Mouse (Mus musculus) fat pad, adult 2 months (tissue): ENCODE data around the gene 4930518I15Rik.
"Not testable (repeated sequence)": the region's sequence is repeated elsewhere in the genome, so short reads cannot be mapped to it uniquely, and the experiment has no call there.

Experiments used
- DNase-seq: peaks from one replicate; pipeline ENCODE4 v3.0.0-alpha.2; 2011; ENCODE audit warnings: low read depth, low spot score; ENCODE audit errors: extremely low read depth

4930518I15Rik gene

DNA sequence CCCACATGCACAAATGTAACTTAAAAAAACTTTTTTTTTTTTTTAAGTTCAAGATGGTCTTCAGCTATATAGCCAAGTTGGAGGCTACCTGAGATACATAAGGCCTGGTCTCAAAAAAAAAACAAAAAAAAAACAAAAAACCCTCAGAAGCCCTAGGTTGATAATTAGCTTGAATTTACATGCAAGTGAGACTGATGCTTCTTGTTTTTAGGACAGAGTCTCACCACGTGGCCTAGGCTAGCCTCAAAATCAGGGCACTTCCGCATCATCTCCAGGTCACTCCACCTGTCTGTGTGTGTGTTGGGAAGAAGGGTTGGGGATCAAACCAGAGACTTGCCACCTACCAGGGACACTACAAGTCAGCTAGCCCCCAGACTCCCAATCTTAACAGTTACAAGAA lies at the start of gene 4930518I15Rik:
Gene 4930518I15Rik, minus strand, starts transcription at position 112 of the 400 bp plus-strand sequence.
- DNase-seq = no peak

DNA sequence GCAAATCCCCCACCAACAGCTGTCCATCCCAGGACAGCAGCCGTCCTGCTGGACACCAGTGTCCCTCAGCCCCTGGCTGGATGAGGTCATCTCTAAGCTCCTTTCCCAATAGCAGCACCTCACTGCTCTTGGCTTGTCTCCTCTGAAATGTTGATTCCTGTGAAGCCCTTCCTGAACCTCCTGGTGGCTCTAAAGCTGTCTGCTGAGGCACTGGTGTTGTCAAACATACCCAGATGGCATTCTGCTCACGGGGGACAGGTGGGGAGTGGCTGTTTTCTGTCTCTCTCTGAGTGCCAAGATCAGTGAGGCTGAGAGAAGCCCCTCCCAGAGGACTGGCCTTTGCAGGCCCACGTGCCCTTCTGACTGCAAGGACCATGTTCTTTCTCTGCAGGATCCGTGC lies 48.2 kb upstream of the 4930518I15Rik start:
- not testable (repeated sequence) for DNase-seq

DNA sequence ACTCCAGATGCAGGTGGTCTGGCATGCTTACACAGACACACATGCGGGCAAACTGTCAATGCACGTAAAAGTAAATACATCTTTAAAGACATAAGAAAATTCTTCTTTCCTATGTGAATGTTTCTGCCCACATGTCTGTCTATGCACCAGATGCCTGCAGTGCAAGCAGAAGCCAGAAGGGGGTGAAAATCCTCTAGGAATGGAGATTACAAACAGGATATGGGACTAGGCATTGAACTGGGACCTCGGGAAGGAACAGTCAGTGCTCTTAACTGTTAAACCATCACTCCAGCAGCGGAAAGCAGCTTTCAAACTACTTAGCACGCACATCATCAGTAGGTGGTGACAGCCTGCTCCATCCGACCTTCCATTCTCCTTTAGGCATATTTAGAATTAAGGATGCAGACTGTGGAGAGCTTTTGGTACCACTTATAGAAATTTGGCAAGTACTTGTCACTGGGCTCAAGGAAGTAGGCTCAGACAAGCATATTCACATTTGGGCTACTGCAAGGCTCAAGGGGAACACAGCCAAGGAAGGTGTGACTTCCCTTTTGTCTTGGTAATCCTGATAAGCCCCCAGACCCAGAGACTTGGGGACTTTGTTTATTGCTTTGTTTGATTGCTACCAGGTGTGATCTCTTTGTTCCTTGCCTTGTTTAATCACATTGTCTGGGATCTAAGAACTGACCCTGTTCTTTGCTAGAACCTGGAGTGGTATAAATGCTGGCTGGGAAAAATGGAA lies 47.4 kb upstream of the 4930518I15Rik start:
- no peak for DNase-seq

DNA sequence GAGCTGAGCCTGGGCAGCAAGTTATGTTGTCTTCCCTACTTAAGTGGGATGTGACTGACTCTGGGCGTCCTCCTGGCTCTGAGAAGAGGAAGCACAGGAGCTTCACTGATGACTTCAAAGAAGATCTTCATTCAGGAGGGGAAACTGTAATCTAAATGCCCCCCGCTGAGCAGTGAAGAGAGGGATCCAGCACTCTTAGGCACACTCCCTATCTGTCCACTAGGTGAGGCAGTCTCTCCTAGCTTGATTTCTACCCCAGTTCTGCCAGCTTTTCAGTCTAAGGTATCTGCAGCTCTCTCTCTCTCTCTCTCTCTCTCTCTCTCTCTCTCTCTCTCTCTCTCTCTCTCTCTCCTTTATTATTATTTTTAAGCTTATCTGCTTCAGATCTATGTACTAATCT lies 45.6 kb upstream of the 4930518I15Rik start:
- DNase-seq = no peak

DNA sequence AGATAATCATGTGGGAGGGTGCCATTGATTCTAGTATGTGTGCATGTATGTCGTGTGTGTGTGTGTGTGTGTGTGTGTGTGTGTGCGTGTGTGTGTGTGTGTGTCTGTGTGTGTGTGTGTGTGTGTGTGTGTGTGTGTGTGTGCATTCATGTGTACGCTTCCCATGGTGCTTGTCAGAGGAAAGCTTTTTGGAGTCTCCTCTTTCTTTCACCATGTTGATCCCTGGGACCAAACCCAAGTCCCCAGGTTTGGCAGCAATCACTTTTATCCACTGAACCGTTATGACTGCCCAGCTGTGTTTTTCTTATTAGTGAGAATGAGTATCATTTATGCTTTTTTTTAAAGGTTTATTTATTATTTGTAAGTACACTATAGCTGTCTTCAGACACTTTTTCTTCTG lies 44.7 kb upstream of the 4930518I15Rik start:
- DNase-seq = not testable (repeated sequence)

DNA sequence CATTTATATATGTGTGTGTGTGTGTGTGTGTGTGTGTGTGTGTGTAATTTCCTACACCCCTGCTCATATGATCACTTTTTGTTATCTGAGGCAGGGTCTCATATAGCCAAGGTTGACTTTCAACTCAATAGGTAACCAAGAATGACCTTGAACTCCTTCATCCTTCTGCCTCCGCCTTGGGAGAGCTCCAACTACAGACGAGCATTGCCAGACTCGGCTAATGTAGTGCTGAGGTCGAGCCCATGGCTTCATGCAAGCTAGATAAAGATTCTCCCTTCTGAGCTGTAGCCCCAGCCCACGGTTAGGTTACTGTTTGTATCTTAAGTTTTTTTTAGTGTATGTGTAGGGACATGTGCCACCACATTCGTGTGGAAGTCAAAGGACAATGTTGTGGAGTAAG lies 44.1 kb upstream of the 4930518I15Rik start:
- no peak for DNase-seq

DNA sequence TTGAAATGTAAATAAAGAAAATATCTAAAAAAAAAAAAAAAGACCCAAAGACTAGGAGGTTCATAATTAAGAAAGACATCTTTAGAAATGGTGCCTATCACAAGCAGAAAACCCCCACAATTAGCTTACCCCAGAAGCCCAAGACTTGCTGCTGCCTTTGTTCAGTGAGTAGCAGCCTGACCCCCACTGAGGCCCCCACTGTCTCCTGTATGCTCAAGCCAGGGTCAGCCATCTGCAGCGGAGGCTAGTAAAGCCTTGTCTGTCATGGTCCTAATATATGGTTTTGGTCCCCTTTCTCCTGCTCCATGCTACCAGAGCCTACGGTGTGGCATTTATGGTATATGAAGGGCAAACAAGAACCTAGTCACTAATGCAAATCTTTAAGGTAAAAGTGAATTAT lies 43.6 kb upstream of the 4930518I15Rik start:
- DNase-seq = no peak

DNA sequence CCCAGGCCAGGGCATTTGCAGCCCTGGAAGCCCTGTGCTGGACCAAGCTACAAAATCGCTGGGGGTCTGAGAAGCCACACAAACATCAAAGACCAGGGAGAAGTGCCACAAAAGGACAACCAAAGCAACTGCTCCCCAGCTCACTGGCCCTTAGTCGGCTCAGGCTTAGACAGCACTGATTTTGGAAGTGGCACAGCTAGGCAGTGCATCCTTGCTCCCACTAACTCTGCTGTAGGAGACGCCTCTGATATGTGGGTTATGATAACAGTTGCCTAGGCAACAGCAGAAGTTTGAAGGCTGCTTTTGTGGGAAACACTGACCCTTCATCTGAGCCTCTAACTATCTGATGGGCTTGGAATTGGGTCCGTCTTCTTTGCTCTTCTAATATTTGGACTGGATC lies 41.4 kb upstream of the 4930518I15Rik start:
- no peak for DNase-seq

DNA sequence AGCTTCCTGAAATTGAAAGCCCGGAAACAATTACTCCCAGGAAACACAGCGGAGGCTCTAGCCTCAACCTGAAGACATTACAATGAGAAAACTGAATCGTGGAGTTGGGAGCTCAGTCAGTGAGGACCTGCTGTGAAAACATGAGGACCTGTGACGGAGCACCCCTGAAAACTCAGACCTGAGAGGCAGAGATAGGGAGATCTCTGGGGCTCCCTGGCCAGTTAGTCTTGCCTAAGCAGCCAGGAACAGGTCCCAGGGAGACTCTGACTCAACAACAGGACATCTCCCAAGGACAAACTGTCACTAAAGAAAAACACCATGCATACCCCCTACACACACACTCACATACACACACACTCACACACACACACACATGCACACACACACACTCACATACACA lies 40.6 kb upstream of the 4930518I15Rik start:
- no peak for DNase-seq

DNA sequence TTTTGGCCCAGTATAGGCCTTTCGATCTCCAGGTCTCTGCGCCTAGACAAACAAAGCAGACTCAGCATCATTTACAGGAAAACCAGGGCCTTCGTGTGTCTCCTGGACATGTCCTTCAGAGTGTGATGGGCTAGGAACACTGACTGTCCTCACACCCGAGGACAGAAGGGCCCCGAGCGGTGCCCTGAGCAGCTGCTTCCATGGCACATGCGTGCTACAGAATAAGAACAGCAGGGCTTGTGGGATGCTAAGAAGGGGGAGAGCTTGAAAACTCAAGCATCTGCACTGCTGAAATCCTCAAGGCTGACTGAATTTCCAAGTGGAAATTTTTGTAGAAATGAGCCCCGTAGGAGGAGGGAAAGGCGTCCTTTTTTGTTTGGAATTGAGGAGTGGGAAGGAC lies 39.3 kb upstream of the 4930518I15Rik start:
- no peak for DNase-seq

DNA sequence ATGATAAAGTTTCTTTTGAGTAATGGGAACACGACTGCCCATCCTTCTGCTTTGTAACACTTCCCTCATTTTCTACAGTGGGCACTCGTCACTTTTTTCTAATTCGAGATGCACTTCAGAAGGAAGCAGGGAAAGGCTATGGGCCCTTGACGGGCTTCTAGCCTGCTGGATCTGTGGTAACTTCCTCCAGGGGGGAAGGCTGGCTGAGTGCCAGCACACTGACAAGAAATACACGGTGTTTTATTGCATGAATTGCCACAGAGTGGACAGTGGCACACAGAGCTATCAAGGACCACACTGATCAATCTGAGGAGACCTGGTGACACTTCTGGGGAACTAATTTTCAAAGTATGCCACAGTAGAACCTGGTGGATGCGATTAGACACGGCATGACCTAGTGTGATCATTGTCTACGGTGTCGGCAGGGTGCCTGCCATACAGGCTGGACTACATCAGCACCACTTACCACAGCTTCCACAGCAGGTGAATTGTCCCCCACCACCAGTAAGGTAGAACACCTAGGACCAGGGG lies 38.7 kb upstream of the 4930518I15Rik start:
- no peak for DNase-seq

DNA sequence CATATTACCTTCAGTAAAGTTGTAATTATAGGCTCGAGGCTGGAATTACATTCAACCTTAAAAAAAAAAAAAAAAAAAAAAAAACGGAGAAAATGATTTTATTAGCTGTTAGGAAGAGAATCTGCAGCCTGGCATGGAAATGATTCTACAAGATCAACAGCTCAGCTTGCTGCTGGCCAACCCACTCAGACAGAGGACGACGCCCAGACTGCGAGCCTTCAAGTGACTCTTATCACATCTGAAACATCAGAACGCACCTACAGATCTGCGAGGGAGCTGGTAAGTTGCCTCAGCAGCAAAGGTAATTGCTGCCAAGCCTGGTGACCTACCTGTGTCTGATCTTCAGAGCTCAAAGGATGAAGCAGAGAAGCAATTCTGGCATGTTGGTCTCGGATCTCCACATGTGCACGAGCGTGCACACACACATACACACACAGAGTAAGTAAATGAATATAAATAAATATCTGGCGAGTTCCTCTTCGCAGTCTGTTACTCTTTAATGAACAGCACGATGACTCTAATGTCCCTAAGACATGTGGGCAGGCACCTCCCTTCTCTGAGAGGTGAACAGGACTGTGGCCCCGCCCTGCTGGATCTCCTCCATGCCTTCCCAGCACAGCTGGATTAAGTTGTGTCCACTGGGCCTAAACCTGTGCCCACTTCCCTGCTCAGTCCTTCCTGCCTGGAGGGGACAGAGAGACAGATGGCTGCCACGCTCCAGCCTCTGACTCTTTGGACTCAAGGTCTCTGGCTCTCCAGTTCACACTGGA lies 36.9 kb upstream of the 4930518I15Rik start:
- DNase-seq = no peak

DNA sequence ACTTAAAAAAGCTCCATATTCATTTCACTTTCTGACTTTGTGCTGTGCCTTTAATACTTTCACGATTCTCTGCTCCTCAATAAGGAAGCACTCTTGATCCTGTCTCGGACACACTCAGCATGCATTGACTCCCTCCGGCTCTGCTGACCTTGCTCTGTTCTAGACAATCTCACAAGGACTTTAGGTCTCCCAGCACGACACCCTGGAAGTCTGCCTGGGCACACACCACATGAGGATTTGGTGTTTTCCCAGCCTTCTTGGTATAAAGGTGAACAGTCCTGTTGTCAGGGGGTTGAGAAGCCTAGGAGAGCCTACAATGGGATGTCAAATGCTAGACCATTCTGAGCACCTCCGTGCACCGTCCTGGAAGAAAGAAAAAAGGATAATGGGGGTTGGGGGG lies 35.1 kb upstream of the 4930518I15Rik start:
- no peak for DNase-seq

DNA sequence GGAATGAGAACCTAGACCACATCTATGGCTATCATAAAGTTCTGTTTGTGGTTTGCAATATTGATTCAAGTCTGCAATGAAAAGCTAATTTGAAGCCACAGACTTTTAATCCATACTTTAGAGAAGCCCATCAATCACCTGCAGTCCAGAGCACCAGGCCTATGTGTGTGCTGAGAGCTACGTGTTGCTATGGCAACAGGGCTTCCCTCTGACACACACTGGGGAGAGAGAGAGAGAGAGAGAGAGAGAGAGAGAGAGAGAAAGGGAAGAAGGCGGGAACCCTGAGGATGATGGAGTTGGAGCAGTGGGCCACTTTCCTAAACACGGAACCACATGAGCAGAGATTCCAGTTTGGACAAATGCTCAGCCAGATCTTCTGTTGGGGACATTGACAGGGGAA lies 34.5 kb upstream of the 4930518I15Rik start:
- DNase-seq = no peak

DNA sequence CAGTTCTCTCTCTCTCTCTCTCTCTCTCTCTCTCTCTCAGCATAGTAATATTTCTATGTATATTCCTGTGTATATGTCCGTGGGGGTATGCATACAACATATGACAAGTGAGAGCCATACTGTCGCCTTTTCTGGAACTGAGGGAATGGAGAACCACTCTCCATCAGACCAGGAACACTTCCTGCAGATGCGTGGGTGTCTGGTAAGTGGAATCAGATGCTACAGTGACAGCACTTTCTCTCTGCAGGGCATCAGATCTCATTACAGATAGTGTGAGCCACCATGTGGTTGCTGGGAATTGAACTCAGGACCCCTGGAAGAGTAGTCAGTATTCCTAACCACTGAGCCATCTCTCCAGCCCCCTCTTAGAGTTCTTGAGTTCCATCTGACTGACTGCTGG lies 30.7 kb upstream of the 4930518I15Rik start:
- no peak for DNase-seq

DNA sequence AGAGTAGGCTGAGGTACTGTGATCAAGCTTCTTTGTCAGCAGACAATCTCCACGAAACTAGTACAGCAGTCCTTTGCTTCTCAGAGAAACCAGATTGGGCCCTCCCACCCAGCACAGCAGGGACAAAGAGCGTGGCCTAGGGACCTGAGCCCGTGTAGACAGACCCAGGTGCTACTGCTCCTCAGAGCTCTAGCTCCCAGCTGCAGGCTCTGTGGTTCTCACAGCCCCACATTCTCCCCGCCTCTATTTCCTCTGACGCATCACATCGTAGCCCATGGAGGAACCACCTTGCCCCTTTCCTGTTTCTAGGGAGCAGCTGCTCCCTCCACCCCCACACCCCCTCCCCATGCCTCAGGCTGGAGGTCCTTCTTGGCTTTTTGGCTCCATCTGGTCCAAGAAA lies 29.3 kb upstream of the 4930518I15Rik start, which contains the start of gene Sla2:
Gene Sla2, minus strand, starts transcription at position 176 of the 400 bp plus-strand sequence.
- no peak for DNase-seq

DNA sequence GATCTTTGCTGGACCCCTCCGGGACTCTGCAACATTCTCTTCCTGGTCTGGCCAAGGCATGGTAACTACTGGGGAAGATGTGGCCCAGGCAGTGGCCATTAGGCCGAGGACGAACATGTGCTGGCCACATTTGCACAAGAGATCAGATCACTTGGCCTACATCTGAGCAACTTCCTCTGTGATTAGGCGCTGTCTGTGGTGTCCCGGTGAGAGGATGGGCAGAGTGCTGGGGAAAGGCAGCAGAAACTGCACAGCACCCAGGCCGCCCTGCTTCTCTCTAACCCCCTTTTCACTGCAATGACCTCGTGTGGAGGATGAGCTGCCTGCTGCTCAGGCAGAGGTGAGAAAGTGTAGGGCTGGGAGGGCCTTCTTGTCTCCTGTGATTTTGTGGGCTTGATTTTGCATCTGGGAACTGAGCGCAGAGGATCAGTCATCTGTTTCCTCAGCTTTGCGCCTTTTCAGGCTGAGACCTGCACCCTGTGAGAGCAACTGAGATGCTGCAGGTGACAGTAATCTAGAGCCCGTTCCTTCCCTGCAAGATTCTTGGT lies 28.4 kb upstream of the 4930518I15Rik start:
- no peak for DNase-seq

DNA sequence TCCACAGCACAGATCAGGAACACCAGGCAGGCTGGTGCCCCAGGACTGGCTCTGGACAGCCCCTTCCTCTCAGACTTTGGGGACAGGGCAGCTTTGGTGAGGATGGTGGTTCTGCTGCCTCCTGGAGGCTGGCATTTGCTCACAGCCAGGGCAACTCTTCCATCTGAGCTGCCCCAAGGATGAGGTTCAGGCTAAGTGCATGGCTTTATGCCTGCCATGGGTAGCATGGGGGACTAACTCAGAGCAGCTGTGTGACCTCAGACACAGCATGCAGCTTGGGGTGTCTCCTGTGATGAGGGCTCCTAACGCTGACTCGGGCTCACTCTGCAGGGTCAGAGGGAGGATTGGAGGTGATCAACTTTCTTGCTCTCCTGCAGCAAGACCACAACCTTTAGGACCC lies 27.9 kb upstream of the 4930518I15Rik start:
- DNase-seq = not testable (repeated sequence)

DNA sequence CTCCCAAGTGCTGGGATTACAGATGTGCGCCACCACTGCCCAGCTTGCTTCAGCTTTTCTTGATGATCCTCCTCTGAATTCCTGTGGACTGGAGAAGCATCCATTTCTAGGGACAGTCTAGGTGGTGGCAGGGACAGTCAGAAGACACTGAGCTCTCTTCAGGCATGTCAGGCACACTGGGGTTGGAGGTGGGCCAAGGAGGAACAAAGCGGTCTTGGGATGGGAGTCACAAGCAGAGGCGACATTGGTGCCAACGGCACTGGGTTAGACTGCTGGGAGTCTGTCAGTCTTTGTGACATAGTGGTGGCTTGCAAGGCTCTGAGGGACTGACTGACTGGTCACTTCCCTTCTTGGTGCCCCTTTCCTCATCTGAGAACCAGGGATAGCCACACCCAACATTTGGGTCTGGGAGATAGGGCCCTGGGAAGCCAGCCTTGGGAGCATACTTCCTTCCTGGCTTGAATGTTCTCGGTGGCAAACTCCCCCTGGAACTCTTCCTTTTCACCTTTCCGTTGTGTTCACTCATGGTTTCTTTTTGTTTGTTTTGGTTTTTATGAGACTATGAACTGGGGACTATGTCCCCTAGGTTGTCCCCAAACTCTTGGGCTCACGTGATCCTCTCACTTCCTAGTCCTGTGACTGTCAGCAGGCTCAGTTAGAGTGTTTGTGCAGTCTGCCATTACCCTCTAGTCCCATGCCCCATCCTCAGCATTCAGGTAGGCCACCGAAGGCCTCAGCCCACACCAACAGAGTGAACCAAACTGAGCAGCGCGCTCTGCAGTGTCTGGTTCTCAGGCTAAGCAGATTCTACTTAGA lies 26.9 kb upstream of the 4930518I15Rik start:
- no peak for DNase-seq

DNA sequence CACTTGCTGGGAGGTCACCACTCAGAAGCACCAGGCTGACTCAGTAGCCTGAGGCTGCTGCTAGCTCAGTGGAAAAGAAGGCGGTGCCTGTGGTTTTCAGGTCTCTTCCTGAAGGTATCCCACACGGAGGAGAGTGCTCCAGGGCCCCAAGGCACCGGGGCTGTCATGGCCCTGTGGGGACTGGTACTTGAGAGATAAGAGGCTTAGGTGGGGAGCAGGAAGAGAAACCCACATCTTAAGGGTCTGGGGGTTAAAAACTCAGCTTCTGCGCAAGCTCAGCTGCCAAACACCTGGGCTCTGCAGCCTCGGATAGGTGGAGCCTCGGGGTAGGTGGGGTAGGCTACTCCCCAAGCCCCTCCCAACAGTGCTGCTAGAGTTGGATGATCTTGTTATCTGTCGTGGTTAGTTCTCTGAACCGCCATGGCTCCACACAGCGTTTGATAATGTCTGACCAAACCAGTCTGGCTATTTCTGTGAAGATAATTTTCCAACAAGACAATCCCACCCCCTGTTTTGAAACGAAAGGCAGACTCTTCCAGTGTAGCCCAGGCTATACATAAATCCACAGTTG lies 24.8 kb upstream of the 4930518I15Rik start:
- no peak for DNase-seq

DNA sequence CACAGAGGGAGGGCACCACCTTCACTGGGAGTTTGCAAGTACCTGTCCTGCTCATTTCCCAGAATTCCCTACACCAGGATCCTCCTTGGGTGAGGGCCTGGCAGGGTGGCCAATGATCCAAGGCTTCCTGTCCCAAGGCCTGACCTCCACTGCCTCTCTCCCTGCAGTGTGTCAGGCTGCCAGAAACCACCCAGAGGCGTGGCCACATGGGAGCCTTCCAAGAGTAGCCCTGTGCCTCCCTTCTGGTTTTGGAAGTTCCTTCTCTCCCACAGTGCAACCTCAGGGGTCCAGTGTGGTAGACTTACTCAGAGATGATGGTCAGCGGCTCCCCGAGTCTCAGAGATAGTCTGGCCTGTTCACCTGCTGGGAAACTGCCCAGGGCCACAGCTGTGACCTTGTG lies 21.8 kb upstream of the 4930518I15Rik start:
- DNase-seq = no peak
